Mouse (Mus musculus): ENCODE measurements at regions not wholly inside any gene's neighbourhood (a gene's known extent, or its start where the extent isn't known, plus 50 kb on each side); places are given as distances from the start of the nearest gene placed in this dataset.

DNA sequence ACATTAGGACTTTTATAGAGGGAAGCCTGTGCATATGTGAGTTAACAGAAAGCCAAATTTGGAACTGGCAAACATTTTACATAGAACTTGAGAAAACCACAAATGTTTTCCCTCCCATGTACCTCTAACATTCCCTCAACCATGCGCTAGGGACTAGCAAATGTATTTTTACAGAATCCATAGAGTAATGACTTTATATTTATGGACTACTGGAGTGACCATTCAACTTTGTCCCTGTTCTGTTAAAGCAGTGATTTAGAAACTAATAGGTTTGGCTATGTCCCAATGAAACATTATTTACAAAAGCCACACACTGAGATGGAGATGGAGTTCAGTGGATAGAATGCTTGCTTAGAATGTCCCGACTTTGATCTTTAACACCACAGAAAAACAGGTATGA lies 557.0 kb downstream of the Ebf1 start:
- intact Hi-C loops (cut with DNase I) = no loop called here
- no peak for DNase-seq (ENCODE audit: low spot score)

DNA sequence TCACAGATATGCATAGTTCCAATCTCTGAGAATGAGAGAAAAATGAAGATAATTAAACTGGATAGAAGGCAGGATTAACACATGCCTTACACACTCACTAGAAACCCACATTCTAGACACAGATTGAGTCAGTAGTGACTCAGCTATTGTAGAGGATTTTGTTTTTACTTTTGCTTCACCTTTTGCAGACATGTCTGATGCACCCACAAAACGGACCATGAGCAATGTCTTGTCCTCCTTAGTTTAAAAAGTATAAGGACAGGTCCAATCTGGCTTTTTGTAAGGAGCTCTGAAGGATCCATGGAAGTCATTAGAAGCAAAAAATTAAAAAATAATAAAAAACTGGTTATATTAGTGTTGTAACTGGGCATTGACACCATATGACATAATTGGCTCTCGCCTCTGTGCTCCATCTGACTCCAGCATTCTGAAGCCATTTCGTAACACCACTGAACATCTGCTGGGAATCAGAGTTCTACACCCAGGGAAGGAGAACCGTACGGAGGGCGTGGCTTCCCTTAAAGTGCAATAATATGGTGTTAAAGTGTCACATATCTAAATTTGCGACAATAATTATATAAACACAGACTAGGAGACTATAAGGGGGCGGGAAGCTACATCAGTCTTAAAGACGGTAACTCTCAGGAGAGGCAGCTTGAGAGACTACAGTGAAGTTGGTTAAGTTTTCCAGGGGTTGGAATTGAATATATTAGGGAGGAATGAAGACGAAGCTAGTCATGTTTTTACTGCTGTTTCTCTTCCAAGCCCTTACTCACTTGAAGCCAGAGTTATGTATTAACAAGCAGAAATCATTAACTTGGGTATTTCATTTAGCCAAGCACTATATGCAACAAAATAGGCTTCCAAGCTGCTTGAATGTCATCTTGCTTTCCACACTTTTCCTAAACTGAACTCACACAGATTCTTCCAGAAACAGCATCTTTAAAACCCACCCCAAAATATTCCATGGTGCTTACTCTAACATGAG lies 558.0 kb downstream of the Ebf1 start:
- intact Hi-C loops (cut with DNase I) = no loop called here
- no peak for DNase-seq (ENCODE audit: low spot score)

DNA sequence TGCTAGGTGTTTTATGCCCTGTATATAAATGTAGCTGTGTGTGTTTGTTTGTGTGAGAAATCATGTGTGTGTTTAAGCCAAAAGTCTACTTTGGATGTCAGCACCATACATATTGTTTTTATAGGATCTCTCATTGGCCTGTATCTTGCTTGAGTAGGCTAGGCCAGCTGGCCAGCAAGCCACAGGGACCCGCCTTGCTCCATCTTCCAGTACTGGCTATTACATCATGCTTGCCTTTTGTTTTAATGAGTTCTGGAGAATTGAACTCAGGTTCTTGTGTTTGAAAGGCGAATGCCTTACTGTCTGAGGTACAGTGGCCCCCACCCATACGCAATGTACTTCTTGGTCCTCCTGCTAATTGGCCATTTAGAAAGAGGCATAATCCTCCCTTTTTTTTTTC lies 559.9 kb downstream of the Ebf1 start:
- intact Hi-C loops (cut with DNase I) = no loop called here
- no peak for DNase-seq (ENCODE audit: low spot score)

- DNase-seq (ENCODE audit: low spot score) = no peak
- intact Hi-C loops (cut with DNase I) = no loop called here
These were observed 560.9 kb downstream of the Ebf1 start for GRCm38 (mm10) chr11:45178036-45178435.

GRCm38 (mm10) chr11:45179019-45179418 lies 561.9 kb downstream of the Ebf1 start:
- DNase-seq (ENCODE audit: low spot score) = no peak
- intact Hi-C loops (cut with DNase I) = no loop called here

- intact Hi-C loops (cut with DNase I) = no loop called here
- no peak for DNase-seq (ENCODE audit: low spot score)
These were observed 573.7 kb downstream of the Ebf1 start for GRCm38 (mm10) chr11:45190601-45191370.

GRCm38 (mm10) chr11:45191392-45192189 lies 574.5 kb downstream of the Ebf1 start:
- intact Hi-C loops (cut with DNase I) = no loop called here
- no peak for DNase-seq (ENCODE audit: low spot score)

DNA sequence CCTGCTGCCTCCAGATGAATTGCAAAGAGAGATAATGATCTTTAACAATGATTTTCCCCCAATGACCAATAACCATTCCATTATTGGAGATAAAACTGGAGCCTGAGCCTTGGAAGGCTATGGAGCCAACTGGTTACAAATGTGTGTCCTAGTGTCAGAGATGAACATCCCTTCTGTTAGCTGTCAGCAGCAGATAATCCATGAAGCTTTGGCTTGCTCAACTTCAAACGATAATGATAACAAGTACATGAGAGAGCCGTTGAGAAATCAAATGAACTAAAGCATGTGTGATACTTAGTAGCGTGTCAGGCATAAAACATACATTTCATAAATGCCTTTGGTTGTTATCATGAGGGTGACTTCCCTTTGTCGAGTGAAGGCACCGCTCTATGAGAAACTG lies 576.2 kb downstream of the Ebf1 start:
- intact Hi-C loops (cut with DNase I) = no loop called here
- DNase-seq (ENCODE audit: low spot score) = no peak

- DNase-seq (ENCODE audit: low spot score) = no peak
- intact Hi-C loops (cut with DNase I) = no loop called here
These were observed 582.4 kb downstream of the Ebf1 start for GRCm38 (mm10) chr11:45199520-45199919.

- DNase-seq (ENCODE audit: low spot score) = no peak
- intact Hi-C loops (cut with DNase I) = no loop called here
These were observed 583.7 kb downstream of the Ebf1 start for GRCm38 (mm10) chr11:45200714-45201405.

DNA sequence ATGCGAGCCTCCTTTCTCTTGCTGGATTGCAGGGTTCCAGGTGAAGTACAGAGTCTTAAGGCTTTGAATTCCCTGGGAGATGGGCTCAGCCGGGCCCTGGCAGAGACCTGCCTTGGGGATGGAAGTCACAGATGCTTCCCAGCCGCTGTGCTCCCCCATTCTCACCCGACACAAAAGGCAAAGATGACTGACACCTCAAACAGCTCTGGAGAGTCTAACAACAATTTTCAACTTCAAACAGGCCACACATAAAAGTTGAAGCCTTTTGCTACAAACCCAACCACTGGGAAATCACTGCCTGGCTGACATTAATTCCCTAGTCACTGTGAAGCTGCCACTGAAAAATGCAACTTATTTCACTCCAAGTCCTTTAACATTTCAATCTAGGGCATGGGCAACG lies 586.3 kb downstream of the Ebf1 start:
- intact Hi-C loops (cut with DNase I) = no loop called here
- DNase-seq (ENCODE audit: low spot score) = no peak

- intact Hi-C loops (cut with DNase I) = no loop called here
- DNase-seq (ENCODE audit: low spot score) = no peak
These were observed 589.8 kb downstream of the Ebf1 start for GRCm38 (mm10) chr11:45206611-45207525.

- no peak for DNase-seq (ENCODE audit: low spot score)
These were observed 597.0 kb downstream of the Ebf1 start for GRCm38 (mm10) chr11:45214096-45214495.

DNA sequence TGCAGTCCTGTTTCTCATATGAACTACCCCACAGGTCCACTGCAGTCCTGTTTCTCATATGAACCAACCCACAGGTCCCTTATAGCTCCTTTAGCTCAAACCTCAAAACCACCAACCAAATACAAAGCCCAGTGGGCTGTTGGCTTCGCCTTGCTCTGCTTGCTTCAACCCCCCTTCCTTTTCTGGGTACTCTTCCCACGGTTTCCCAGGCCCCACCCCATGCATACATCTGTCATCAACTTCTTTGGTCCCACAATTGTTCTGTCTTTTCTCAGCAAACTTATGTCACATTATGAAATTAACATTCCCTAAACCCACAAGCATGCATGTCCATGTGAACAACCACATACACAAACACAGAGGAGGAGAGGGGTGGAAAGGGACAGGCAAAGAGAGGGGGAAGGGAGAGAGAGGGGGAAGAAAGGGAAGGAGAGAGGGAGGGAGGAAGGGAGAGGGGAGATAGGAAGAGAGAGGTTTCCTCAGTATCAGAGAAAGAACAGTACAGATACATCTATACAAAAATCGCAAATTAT lies 599.9 kb downstream of the Ebf1 start:
- no peak for DNase-seq (ENCODE audit: low spot score)
- intact Hi-C loops (cut with DNase I) = no loop called here

More at GRCm38 (mm10) chr11:45214096-45214495, 597.0 kb downstream of the Ebf1 start:
- intact Hi-C loops (cut with DNase I) = no loop called here

GRCm38 (mm10) chr11:45219239-45219638 lies 602.1 kb downstream of the Ebf1 start:
- DNase-seq (ENCODE audit: low spot score) = no peak
- intact Hi-C loops (cut with DNase I) = no loop called here

- DNase-seq (ENCODE audit: low spot score) = no peak
These were observed 604.9 kb downstream of the Ebf1 start for GRCm38 (mm10) chr11:45222021-45222420.

DNA sequence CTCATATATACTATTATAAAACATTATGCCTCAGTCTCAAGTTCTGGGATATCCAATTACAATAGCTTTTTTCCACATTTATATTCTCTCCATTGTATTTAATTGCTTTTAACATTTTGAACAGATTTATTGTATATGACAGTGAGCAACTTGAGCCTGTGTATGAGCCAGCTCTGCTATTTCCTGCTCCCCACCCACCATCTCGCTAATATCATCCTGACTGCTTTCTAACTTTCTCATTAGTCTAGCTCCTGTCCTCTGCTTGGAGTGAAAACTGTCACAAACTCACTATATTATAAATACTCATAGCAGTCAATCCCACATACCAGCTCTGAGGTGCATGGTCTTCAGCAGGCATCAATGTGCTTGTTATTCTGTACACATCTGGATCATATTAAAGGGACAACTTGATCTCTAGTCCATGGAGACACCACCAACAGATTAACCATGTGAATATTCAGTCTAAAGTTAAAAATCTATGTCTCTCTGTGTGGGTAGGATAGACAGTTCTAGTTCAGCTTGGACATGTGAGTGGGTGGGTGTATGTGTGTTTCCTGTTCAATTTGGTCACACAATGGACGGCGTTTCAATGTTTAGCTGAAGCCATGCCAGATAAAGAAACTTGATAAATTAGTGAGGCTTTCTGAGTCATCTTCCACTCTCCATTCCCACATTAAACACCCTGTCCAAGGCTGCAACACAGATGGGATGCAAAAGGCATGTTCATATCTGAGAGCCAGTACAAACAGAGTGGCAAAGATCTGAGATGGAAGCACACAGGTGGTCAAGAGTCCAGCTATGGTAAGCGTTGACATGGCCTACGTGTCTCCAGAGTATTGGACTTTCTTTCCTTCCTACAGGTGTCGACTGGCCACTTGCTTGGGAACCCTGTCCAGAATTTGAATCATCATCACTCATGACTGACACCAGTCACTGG lies 616.1 kb upstream of the Clint1 start:
- DNase-seq (ENCODE audit: low spot score) = no peak
- intact Hi-C loops (cut with DNase I) = no loop called here

More at GRCm38 (mm10) chr11:45222021-45222420, 604.9 kb downstream of the Ebf1 start:
- intact Hi-C loops (cut with DNase I) = no loop called here

Data from heart, postnatal 25 days (tissue).